Mouse (Mus musculus) spleen, postnatal 36 days (tissue): ENCODE measurements at regions not wholly inside any gene's neighbourhood (a gene's known extent, or its start where the extent isn't known, plus 50 kb on each side); places are given as distances from the start of the nearest gene placed in this dataset.
"Not testable (repeated sequence)": the region's sequence is repeated elsewhere in the genome, so short reads cannot be mapped to it uniquely, and the experiment has no call there.

Experiments used
- DNase-seq, 2 experiments: peaks; one replicate each; pipeline ENCODE4 v3.0.0; 2022; ENCODE audit warnings: low spot score in 2 of 2, mixed read lengths in 1 of 2

GRCm38 (mm10) chr13:115911524-115912459, 397.7 kb downstream of the Isl1 start:
- no peak for DNase-seq

- DNase-seq, result no peak
Measured at GRCm38 (mm10) chr13:115910866-115911449, 398.5 kb downstream of the Isl1 start.

DNA sequence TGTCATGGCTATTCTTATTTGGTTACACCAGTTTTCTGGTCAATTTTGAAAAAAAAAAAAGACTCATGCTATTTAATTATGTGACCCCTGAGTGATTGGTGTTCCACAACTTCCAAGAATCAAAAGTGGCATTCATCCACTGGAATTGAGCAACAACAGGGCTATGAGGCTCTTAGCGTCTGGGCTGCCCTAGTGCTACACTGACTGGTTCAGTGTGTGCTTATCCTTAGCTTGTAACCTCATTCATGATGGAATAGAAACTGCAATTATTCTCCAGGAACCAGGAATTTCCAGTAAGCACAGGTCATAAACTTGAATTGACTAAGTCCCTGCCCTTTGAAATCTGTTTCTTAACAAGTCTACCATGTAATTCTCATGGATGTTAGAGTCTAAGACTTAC, 428.9 kb downstream of the Isl1 start:
- DNase-seq, result no peak

DNA sequence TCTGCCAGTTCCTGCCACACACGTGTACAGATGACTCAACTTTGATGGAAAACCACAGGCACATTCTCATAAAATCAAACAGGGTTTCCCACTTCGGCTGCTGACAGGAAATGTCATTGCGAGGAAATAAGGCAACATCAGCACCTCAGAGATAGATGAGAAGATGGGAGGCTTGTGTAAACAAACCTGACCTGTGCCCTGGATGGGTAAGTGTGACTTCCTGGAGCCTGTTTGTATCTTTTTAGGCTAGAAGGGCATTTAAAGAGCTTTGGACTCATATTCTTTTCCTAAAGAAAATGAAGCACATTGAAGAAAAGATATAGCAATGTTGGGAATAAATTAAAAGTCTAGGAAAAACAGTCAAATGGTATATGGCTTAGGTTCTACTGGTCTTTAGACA, 449.0 kb downstream of the Isl1 start:
- no peak for DNase-seq

DNA sequence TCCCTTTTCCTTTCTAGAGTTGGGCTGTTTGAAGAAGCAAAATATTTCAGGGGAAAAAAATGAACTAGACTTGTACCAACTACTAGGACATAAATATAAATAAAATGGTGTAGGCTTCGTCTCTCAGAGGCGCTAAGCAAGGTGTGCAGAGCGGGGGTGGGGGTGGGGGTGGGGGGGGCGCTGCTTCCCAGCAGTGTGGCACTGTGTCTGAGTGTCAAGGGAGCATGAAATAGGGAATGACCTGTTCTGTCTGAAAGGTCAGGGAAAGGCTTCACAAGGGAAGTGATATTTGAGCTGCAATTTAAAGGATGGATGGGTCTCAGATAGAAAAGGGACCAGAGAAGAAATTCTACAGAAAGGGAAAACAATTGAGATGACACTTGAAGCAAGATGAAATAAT, 452.9 kb downstream of the Isl1 start:
- no peak for DNase-seq

- no peak for DNase-seq
Measured at GRCm38 (mm10) chr13:115852689-115853356, 456.7 kb downstream of the Isl1 start.

DNA sequence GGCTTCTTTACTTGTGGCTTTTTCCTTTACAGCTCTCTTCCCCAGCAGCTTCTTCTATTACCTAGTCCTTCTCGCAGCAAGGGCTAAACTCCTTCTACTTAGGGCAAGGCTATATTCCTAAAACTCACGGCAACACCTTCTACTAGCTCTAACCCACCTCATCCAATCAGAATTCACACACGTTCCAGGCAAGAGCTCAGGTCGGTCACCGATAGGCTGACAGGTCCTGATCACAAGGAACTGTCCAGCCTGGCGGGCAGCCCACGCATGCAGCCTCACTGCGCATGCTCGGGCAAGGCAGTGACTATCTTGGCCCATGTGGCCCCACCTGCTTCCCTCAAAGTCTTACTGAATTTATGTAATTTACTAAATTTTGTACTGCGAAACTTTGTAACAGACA, 466.4 kb downstream of the Isl1 start:
- no peak for DNase-seq

DNA sequence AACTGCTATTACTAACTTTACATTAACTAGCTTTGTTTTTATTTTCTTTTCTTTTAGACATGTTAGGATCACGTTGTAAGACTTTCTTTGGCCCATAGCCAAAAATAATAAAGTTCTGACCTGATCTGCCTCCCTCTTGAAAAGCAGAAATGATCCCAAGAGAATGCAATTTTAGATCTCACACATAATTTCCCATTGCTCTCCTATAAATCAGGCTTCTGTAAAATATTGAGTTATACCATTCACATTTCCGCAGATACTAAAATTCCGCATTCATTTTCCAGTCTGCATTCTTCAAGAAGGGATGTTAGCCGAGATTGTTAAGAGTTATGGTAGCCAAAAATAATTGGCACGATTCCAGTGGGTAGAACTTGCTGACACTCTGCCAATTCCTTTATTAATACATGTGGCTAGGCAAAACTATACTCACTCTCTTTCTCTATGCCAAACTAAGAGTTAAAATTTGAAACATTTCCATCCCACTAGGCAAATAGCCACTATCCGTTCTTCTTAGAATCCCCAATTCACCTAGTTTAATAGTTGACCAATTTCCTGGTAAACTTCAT, 473.2 kb downstream of the Isl1 start:
- no peak for DNase-seq

- DNase-seq, result no peak
Measured at GRCm38 (mm10) chr13:115825191-115825590, 484.3 kb downstream of the Isl1 start.

DNA sequence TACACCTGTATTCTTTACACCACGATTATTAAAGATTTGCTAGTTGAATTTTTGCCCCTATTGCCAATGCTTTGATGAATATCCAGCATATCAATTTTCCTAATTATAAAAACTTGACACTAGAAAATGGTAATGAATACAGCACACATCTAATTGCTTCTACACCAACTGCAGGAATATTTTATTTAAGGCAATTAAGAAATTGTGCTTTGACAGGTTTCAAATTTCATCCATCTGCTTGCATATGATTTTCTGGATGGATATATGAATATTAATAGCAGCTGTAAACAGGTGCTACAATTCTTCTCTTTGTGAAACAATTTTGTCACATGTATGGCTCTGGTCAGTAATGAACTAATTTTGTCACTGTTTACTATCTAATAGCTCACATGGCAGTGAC, 487.0 kb downstream of the Isl1 start:
- DNase-seq, result no peak

DNA sequence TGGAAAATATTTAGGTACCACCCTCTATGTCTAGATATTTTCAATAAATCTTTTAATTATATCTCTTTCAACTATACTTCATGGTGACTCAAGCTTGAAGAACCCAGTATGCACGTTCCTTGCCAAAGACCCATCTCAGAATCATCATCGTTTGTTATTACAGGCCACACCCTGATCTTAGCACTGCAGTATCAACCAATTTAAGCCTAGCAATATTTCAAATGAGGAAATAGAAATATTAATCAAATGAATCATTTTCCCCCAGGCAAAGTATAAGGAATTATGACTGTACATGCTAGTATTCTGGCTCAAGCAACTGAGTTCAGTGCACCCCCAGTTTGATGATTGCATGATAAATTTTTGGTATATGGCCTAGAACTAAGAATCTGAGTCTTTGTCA, 495.3 kb downstream of the Isl1 start:
- DNase-seq, result no peak

GRCm38 (mm10) chr13:115799294-115799693, 510.2 kb downstream of the Isl1 start:
- no peak for DNase-seq

GRCm38 (mm10) chr13:115751271-115751670, 558.2 kb downstream of the Isl1 start:
- no peak for DNase-seq

- not testable (repeated sequence) for DNase-seq
Measured at GRCm38 (mm10) chr13:115742080-115742479, 567.4 kb downstream of the Isl1 start.

DNA sequence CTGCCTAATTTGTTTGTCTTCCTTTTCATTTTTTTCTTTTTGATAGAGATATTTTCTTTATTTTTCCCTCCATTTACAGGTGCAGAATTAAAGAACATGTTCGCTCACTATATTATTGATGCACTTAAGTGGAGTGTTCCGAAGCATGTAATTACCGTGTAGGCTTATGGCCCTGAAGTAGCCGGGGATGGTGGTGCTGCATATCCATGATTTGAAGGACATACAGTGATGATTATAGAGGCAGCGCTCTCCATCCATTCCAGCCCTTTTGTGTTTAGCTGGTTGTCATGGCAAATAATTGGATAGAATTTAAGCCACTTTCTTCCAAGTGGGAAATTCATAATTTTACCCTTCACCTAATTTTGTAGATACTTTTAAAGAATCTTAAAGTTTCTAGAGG, 581.5 kb downstream of the Isl1 start:
- DNase-seq, result no peak

DNA sequence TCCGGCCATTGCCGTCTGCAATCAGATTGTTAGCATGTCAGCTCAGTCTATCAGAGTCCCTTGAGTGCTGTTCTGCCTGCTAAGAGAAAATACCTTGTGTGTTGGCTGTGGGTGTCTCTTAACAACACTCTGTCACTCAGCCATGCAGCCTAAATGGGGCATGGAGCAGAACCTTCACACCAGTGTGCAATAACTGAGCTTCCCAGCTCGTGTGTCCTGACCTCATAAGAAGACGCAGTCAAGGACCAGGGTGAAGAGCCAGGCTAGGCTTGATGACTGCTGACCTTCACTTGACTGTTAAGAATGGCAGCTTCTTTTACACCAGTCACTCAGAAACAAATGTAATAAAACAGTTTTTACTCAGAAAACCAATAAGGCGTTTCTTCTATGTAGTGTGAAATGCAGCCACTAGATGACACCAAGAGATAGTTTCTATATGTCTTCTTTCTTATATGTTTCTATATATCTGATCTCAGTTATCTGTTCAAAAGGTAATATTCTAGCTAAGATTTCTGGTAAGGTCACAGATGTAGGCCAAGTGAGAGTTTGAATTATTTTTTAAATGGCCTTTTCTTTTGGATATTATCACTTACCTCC, 584.0 kb downstream of the Isl1 start:
- DNase-seq, result no peak

DNA sequence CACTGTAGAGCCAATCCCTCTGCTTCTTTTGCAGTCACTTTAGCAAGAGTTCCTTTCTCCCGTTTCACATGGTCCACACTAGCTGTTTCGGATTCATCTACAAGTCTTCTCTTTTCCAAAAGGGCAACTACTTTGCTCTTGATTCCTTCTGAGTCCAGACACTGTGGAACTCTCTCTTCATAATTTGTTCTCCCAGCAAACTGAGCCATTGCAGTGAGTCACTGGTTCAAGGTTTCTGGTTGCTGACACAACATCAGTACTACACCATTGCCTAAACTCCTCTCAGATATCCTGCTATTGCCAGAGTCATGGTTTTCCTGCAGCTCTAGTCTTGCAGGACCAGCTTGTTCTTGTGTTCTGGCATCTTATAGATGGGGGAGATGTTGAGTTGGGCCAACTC, 590.2 kb downstream of the Isl1 start:
- no peak for DNase-seq

DNA sequence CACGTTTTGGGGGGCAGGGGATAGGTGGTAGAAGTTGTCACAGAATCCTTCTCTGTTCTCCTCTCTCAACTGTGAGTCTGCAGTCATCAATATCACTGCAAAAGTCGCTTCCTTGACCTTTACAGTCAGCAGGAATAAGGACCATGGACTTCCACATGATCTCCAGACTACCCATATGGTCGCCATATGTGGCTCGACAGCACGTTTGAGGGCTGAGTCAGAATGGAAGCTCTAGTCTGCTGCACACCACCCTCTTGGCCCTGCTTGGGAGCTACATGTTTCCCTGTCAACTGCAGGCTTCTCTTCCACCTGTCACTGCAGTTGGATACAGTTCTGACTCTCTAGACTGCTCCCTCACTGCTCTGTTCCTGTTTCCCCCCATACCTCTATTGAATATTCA, 590.6 kb downstream of the Isl1 start:
- DNase-seq, result no peak

- no peak for DNase-seq
Measured at GRCm38 (mm10) chr13:115696197-115696596, 594.4 kb upstream of the Itga1 start.

- DNase-seq, result no peak
Measured at GRCm38 (mm10) chr13:115687426-115687825, 585.7 kb upstream of the Itga1 start.

DNA sequence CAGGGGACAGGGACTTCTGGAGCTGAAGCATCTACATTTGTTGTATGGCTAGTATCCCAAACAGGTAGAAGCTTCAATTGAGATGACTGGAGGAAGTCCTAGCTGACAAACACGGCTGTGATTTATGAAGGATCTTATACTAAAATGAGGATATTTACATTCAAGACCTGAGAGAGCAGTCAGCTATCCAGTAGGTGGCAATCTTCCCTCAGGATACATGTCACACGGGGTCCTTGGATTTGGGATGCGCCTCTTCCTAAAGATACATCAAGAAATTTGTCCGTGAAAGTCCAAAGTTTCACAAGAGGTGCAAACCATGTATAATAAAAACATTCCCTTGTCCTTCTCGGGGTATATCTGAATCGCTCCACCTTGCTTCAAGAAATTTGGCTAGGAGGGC, 577.8 kb upstream of the Itga1 start:
- DNase-seq, result no peak

DNA sequence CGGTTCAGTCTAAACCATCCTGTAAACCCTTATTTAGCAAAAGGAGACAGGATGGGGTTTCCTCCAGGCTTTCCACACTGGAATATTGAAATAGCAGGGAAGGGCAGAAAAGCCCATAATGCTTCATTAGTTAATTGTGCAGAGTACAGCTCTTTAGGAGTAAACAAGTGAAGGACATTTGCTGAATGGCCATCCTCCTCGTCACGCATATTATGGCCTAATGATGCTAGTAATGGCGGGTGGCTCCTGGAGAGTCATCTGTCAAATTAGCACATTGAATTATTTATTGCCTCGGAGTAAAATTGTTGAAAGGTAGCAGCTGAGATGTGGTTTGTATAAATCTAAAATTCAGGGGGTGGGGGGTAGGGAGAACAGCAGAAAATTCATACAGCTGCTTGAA, 575.1 kb upstream of the Itga1 start:
- DNase-seq, result no peak
